Mouse (Mus musculus): ENCODE results near the gene Plekhg2. TPM values are rescaled to one million over a fixed set of nuclear protein-coding genes. Genes with fewer than 3 reads are reported as not detected.
A peak's percentile ranks its signal among the peaks of the same experiment; 100 is the strongest.

Plekhg2 gene
- polyA plus RNA-seq, 1 experiment from 2014 or later: 15.9 TPM

DNA sequence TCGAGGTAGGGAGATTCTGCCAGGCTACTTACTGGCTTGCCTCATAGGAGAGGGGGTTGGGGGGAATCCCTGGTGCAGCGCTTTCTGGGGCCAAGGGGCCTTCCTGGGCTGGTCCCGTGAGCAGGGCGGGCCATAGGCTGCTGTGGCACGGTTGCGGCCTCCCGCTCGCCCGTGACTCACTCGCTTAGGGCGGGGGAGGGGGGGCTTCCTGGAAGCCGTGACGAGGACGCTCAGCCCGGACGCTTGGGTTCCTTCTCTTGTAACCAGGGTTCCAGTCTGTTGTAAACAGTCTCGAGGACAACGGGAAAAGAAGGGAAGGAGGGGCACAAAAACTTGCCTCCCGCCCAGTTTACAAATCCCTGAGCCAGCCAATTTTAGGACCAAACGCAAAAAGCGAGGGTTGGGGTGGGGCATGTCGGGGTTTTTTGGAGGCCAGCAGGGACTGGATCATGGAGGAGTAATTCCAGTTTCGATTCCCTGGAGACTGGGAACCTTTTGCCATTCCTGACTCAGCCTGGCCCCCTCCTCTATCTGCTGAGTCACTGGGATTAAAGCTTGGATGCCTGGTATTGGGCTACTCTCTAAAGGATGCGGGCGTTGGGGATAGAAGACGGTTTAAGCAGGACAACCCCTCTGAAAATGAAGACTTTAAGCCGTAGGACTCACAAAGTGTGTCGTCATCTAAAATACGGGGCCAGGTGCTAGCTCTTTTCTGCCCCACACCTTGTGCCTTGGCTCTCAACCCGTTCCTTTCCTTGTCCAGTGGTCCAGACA, 8.8 kb upstream of the Plekhg2 start:
- Histone ChIP-seq H3K27me3 (ENCODE audit: control insufficient read depth, insufficient read depth, low read length) (no peaks in the 10 kb centered on the region), H3K4me3 (ENCODE audit: low read depth, low read length) (no peak overlapping the region), H3K36me3 (ENCODE audit: control insufficient read depth, insufficient read depth, low read length) (peaks cover under 1% of the 10 kb centered on the region; the same call in 1 of the 2 replicates), H3K27ac (ENCODE audit: low read depth, low read length) (peak overlapping the region; percentile 56), H3K4me2 (ENCODE audit: low read depth, low read length) (peak overlapping the region; percentile 33; the same call in 1 of the 2 replicates), H3K9ac (replicated peaks; ENCODE audit: low read depth, low read length) (peak overlapping the region; percentile 41), H3K4me1 (ENCODE audit: control insufficient read depth, insufficient read depth, low read length) (peaks cover 16% of the 10 kb centered on the region), H3K9me3 (ENCODE audit: control insufficient read depth, low read length) (no peaks in the 10 kb centered on the region)
- 16% methylated on average over 30 of the region's 30 CpGs for WGBS
- ATAC-seq (ENCODE audit: low read depth): peak; percentile 19; the same call in 1 of the 2 replicates

DNA sequence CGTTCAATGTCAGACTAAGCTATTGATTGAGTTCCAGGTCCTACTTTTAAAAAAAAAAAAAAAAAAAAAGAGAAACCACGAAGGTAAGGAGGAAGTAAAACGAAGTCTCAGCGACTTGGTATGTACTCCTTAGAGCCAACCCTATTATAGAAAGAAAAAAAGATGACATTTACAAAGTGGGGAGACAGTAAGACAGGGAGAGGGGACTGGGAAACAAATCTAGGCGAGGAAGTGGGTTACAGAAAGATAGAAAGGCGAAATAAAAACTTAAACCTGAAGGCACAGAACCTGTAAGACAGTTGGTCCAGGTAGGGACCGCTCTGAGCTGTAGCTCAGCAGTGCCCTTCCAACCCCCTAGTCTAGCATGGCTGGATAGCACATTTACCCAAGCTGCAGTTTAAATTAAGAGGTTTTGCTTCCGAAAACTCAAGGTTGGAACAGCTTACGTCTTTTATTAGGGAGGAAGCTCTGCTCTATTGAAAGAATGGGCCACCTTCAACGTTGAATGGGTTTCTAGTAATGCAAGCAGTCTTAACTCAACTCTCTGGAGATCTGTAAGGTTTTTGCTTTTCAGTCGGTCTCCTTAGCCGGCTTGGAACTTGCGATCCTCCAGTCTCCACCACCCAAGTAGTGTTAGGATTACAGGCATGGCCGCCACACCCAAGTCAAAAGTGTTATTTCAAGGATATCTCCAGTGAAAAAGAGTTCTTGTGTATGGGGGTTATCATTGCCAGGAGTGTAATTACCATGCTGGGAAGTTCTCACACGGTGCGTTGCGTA, 8.0 kb upstream of the Plekhg2 start, which contains the start of gene Zfp36:
Gene Zfp36 (minus strand): TSS at position 17 of the 780 bp plus-strand sequence.
- Histone ChIP-seq H3K4me2 (ENCODE audit: low read depth, low read length) (peak within 1 kb of the TSS; percentile 73), H3K27ac (ENCODE audit: low read depth, low read length) (peak within 1 kb of the TSS; percentile 66), H3K4me1 (ENCODE audit: control insufficient read depth, insufficient read depth, low read length) (peaks cover 17% of the 10 kb centered on the region), H3K9me3 (ENCODE audit: control insufficient read depth, low read length) (no peaks in the 10 kb centered on the region), H3K36me3 (ENCODE audit: control insufficient read depth, insufficient read depth, low read length) (no peaks in the 10 kb centered on the region), H3K4me3 (ENCODE audit: low read depth, low read length) (peak within 1 kb of the TSS; percentile 50), H3K9ac (replicated peaks; ENCODE audit: low read depth, low read length) (peak within 1 kb of the TSS; percentile 63), H3K27me3 (ENCODE audit: control insufficient read depth, insufficient read depth, low read length) (no peaks in the 10 kb centered on the region)
- 57% methylated on average over 17 of the region's 17 CpGs for WGBS
- ATAC-seq (ENCODE audit: low read depth): no peak

DNA sequence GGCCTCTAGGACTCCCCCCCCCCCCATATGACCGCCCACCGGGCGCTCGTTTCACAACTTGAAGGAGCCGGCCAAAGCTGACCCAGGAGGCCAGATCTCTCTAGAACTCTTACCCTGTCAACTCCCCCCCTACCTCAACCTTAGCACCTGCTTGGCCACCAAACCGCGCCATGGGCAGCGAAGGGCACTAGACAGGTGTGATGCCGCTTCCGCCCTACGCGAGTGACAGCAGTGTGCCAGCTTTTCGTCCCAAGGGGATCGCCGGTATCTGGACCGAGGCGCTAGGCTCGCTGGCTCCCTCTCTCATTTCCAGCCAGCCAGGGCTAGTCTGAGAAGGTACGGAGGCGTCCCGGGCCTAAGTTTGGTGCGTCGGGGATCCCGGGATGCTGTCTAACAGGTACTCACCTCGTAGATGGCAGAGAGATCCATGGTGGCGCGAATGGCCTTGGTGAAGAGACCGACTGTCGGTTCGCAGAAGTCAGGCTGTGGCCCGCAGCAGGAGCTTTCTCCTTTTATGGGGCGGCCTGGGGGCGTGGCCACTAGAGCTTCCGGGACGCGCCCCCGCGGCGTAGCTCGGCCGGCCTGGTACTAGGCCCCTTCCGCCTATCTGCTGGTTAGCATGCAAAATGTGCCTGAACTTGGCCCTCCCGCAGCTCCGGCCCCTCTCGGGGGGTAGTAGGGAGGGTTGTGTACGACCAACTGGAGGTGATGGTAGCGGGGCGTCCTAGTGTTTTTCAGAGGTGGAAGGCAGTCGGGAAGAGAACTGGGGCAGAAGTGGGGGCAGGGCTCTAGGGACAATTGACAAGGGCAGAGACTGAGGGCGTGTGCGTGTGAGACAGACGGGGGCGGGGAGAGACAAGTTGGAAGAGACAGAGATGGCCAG, 6.6 kb upstream of the Plekhg2 start:
- peak overlapping the region; percentile 63 for H3K9ac ChIP-seq (replicated peaks; ENCODE audit: low read depth, low read length)
- H3K36me3 ChIP-seq (ENCODE audit: control insufficient read depth, insufficient read depth, low read length): no peaks in the 10 kb centered on the region
- H3K27ac ChIP-seq (ENCODE audit: low read depth, low read length): peak overlapping the region; percentile 66
- peak; percentile 49; the same call in 1 of the 2 replicates for ATAC-seq (ENCODE audit: low read depth)
- H3K4me2 ChIP-seq (ENCODE audit: low read depth, low read length): peak overlapping the region; percentile 73
- peak overlapping the region; percentile 50 for H3K4me3 ChIP-seq (ENCODE audit: low read depth, low read length)
- WGBS: 2% methylated on average over 53 of the region's 53 CpGs
- H3K4me1 ChIP-seq (ENCODE audit: control insufficient read depth, insufficient read depth, low read length): peaks cover 17% of the 10 kb centered on the region
- no peaks in the 10 kb centered on the region for H3K9me3 ChIP-seq (ENCODE audit: control insufficient read depth, low read length)
- H3K27me3 ChIP-seq (ENCODE audit: control insufficient read depth, insufficient read depth, low read length): no peaks in the 10 kb centered on the region

DNA sequence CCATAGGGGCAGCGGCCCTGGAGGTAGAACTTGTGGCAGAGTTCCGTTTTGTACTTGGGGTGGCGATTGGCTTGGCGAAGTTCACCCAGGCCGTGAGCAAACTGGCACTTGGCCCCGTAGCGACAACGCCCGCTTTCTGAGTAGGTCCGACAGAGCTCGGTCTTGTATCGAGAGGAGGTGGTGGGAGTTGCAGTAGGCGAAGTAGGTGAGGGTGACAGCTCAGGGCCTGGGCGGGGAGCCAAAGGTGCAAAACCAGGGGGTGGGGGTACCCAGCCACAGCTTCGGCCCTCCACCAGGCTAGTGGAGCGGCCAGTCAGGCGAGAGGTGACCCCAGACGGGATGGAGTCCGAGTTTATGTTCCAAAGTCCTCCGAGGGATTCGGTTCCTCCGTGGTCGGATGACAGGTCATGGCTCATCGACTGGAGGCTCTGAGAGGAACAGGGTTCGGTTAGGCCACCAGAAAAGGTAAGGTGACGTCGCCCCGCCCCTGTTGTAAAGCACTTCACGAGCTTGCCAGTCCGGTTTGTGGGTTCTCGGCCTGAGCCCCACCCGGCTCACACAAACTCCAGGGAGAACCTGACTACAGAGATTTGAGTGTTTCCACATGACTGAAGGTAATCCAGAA, 5.8 kb upstream of the Plekhg2 start:
- no peaks in the 10 kb centered on the region for H3K9me3 ChIP-seq (ENCODE audit: control insufficient read depth, low read length)
- H3K9ac ChIP-seq (replicated peaks; ENCODE audit: low read depth, low read length): peak overlapping the region; percentile 63
- H3K27ac ChIP-seq (ENCODE audit: low read depth, low read length): no peak overlapping the region
- H3K27me3 ChIP-seq (ENCODE audit: control insufficient read depth, insufficient read depth, low read length): no peaks in the 10 kb centered on the region
- WGBS: 46% methylated on average over 32 of the region's 32 CpGs
- no peaks in the 10 kb centered on the region for H3K36me3 ChIP-seq (ENCODE audit: control insufficient read depth, insufficient read depth, low read length)
- no peak for ATAC-seq (ENCODE audit: low read depth)
- peak overlapping the region; percentile 50 for H3K4me3 ChIP-seq (ENCODE audit: low read depth, low read length)
- H3K4me2 ChIP-seq (ENCODE audit: low read depth, low read length): peak overlapping the region; percentile 73
- peaks cover 17% of the 10 kb centered on the region for H3K4me1 ChIP-seq (ENCODE audit: control insufficient read depth, insufficient read depth, low read length)

DNA sequence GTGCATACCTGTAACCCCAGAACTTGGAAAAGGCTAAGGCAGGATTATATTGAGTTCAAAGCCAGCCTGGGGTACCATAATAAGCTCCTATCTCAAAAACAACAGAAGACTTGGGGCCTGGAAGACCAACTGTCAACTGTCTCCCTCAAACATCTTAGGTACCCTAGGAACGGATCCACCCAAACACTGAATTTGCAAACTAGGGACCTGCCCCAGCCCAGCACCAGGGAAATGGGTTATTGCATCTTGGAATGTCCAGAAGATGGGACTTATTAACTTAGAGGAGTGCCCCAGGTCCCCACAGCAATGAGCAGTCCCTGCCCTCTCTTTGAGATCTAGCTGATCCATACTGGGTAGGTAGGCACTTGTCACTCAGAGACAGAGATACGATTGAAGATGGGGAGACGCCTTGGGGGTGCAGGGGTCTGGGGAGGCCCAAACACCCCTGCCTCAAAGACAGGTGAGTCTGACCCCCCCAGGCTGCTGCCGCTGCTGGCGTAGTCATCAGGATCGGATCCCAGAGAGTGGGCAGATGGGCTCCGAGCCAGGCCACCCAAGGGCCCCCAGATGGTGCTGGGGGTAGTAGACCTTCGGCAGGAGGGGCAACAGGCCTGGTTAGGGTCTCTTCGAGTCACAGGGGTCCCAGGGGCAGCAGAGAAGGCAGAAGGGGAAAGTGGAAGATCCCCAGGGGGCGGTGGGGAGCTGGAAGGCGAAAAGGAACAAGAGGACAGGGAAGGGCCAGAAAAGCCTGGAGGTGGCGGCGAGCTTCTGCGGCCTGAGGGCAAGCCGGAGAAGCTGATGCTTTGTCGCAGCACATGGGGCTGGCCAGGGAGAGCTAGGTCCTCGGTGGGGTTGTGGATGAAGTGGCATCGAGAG, 5.0 kb upstream of the Plekhg2 start:
- Histone ChIP-seq H3K4me2 (ENCODE audit: low read depth, low read length) (peak overlapping the region; percentile 73), H3K27me3 (ENCODE audit: control insufficient read depth, insufficient read depth, low read length) (no peaks in the 10 kb centered on the region), H3K4me1 (ENCODE audit: control insufficient read depth, insufficient read depth, low read length) (peaks cover 17% of the 10 kb centered on the region), H3K9ac (replicated peaks; ENCODE audit: low read depth, low read length) (0 out of 2 replicates have a peak overlapping the region, but pooled peaks have one; percentile 37), H3K36me3 (ENCODE audit: control insufficient read depth, insufficient read depth, low read length) (no peaks in the 10 kb centered on the region), H3K9me3 (ENCODE audit: control insufficient read depth, low read length) (no peaks in the 10 kb centered on the region), H3K4me3 (ENCODE audit: low read depth, low read length) (peak overlapping the region; percentile 50), H3K27ac (ENCODE audit: low read depth, low read length) (no peak overlapping the region)
- WGBS: 73% methylated on average over 17 of the region's 18 CpGs
- no peak for ATAC-seq (ENCODE audit: low read depth)

DNA sequence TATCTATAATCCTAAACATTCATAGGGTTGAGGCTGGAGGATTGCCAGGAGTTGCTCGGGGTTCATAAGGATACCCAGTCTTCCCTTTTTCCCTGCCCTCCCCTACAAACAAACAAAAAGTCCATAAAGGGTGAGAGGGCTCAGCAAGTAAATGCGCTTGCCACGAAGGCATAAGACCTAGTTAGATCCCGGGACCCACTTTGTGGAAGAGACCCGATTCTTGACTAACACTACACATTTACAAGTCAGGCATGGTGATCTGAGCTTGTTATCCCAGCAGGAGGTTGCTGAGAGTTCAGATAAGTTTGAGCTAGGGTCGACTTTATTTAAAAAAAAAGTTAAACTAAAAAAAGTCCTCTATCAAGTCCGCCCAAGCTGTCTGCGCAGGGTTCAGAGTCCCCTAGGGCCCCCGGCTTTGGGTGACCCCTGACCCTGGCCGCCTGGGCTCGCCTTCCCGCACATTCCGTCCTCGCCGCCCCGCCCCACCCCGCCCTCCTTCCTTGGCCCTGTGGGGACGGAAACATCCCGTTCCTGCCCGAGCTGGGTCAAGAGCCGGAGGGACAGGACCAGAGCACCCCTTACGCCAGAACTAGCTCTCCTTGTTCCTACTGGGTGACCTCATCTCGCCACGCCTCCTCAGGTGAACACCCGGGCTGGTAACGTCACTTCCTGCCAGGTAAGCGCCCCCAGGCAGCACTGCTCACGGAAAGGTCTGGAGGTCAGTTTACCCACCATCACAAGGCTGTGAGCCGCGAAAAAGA, 3.8 kb upstream of the Plekhg2 start:
- Histone ChIP-seq H3K27ac (ENCODE audit: low read depth, low read length) (peak overlapping the region; percentile 82), H3K27me3 (ENCODE audit: control insufficient read depth, insufficient read depth, low read length) (no peaks in the 10 kb centered on the region), H3K36me3 (ENCODE audit: control insufficient read depth, insufficient read depth, low read length) (no peaks in the 10 kb centered on the region), H3K9ac (replicated peaks; ENCODE audit: low read depth, low read length) (peak overlapping the region; percentile 55), H3K4me3 (ENCODE audit: low read depth, low read length) (peak overlapping the region; percentile 33), H3K9me3 (ENCODE audit: control insufficient read depth, low read length) (no peaks in the 10 kb centered on the region), H3K4me2 (ENCODE audit: low read depth, low read length) (peak overlapping the region; percentile 73), H3K4me1 (ENCODE audit: control insufficient read depth, insufficient read depth, low read length) (peaks cover 13% of the 10 kb centered on the region)
- 5% methylated on average over 30 of the region's 30 CpGs for WGBS
- no peak for ATAC-seq (ENCODE audit: low read depth)

DNA sequence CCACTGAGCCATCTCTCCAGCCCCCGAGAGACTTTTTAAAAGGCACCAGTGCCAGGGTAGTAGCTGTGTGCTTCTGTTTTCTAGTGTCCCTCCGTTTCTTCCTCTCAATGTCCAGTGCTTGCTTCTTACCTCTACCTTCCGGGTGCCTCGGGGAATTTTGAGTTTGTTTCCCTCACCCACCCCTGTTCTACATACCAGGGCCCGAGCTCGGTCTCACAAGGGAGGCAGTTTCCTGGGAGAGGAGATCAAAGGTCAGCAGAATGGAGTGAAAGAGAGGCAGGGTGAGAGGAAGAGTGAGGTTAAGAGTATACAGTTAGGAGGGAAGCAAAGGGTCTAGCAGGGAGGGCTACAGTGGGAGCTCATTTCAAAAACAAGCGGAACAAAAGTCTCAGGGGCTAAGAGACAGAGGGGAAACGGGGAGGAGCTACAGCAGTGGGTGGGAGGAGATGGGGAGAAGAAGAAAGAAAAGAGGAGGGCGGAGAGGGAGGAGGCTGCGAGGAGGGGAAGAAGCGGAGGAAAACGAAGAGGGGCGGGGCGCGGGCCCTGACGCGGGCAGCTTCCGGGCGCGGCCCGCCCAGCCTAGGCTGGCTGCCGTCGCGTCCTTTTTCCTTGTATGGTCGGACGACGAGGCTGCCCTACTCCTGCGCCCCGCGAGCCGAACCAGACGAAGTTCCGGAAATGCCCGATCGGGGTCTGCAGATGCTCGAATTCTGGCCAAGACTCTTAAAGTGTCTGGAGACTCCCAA, 3.0 kb upstream of the Plekhg2 start:
- Histone ChIP-seq H3K27ac (ENCODE audit: low read depth, low read length) (peak overlapping the region; percentile 82), H3K4me1 (ENCODE audit: control insufficient read depth, insufficient read depth, low read length) (peaks cover 14% of the 10 kb centered on the region), H3K4me2 (ENCODE audit: low read depth, low read length) (peak overlapping the region; percentile 73), H3K27me3 (ENCODE audit: control insufficient read depth, insufficient read depth, low read length) (no peaks in the 10 kb centered on the region), H3K9ac (replicated peaks; ENCODE audit: low read depth, low read length) (peak overlapping the region; percentile 55), H3K9me3 (ENCODE audit: control insufficient read depth, low read length) (no peaks in the 10 kb centered on the region), H3K36me3 (ENCODE audit: control insufficient read depth, insufficient read depth, low read length) (no peaks in the 10 kb centered on the region), H3K4me3 (ENCODE audit: low read depth, low read length) (peak overlapping the region; percentile 33)
- peak; percentile 21; the same call in 1 of the 2 replicates for ATAC-seq (ENCODE audit: low read depth)
- 1% methylated on average over 33 of the region's 36 CpGs for WGBS

All from neural tube, embryonic 14.5 days (tissue).